Mouse (Mus musculus): ENCODE results near the gene Camta1. TPM values are rescaled to one million over a fixed set of nuclear protein-coding genes. Genes with fewer than 3 reads are reported as not detected.

Gene Camta1
- polyA plus RNA-seq, 1 experiment from 2014 or later: 66.4 TPM

DNA sequence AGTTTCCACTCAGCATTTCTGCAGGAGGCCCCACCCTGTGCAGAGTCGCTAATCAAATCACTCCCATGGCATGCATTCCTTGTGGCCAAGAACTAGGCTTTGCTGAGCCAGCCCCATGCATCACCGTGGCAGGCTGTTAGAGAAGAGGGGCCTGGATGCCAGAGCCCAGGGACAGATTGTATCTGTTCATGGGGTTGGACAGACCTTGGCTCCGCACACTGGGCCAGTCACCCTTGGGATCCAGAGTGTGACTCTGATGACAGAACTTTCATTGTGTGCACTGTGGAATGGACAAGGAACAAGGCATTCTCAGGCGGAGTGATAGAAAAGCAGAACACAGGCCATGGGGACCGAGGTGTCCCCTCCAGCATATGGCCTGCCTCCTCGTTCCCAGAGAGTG, 610.9 kb downstream of the Camta1 start:
- H3K27me3 ChIP-seq: 0 out of 2 replicates have a peak, but pooled peaks cover 4% of the 10 kb centered on the region
- H3K4me1 ChIP-seq: no peaks in the 10 kb centered on the region
- H3K4me2 ChIP-seq: no peak overlapping the region
- 83% methylated on average over 6 of the region's 6 CpGs for WGBS
- no peaks in the 10 kb centered on the region for H3K9me3 ChIP-seq
- no peaks in the 10 kb centered on the region for H3K36me3 ChIP-seq
- no peak overlapping the region for H3K9ac ChIP-seq
- H3K27ac ChIP-seq: no peak overlapping the region
- H3K4me3 ChIP-seq: no peak overlapping the region
- ATAC-seq (ENCODE audit: insufficient number of reproducible peaks, low FRiP score, low TSS enrichment, low read depth): no peak

DNA sequence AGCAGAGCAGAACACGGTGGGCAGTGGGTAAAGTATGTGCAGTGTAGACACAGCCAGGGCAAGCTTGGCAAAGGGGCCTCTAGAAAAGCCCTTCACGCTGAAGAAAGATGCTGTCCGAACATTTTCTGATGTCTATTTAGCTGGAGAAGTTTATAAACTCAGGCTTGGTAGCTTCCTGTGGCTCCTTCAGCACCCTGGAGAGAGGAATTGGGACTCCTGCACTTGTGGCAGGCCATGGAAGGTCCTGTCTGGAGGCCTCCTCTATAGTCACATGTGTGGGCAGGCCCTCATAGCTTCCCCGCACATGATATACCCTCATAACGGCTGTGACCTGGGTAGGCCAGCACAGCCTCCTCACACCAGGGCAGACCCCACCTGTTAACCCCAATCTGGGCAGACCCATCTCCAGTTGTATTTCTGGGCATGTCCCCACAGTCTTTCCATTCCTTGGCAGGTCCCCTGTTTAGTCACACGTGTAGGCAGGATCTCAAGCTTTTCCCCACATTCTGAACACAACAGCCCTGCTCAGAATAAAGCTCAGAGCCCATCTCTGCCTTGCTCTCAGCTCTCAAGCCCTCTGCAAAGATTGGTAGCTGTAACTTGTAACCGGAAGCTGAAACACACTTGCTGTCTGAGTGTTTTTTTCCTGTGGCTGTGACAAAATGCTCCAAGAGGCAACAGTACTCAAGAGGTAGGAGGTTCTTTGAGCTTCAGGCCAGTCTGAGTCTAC, 616.4 kb downstream of the Camta1 start:
- Histone ChIP-seq H3K9me3 (no peaks in the 10 kb centered on the region), H3K4me2 (no peak overlapping the region), H3K27me3 (peaks cover 20% of the 10 kb centered on the region; the same call in 1 of the 2 replicates), H3K4me1 (no peaks in the 10 kb centered on the region), H3K27ac (no peak overlapping the region), H3K36me3 (no peaks in the 10 kb centered on the region), H3K4me3 (no peak overlapping the region), H3K9ac (no peak overlapping the region)
- no peak for ATAC-seq (ENCODE audit: insufficient number of reproducible peaks, low FRiP score, low TSS enrichment, low read depth)
- 59% methylated on average over 7 of the region's 7 CpGs for WGBS

- ATAC-seq (ENCODE audit: insufficient number of reproducible peaks, low FRiP score, low TSS enrichment, low read depth): no peak
- WGBS: 63% methylated on average over 9 of the region's 9 CpGs
Observed at GRCm38 (mm10) chr4:151243445-151243844, 618.2 kb downstream of the Camta1 start.

GRCm38 (mm10) chr4:151242751-151243150, 618.9 kb downstream of the Camta1 start:
- H3K9me3 ChIP-seq: no peaks in the 10 kb centered on the region
- no peaks in the 10 kb centered on the region for H3K36me3 ChIP-seq
- H3K4me2 ChIP-seq: no peak overlapping the region
- no peak overlapping the region for H3K27ac ChIP-seq
- no peak overlapping the region for H3K4me3 ChIP-seq
- no peak for ATAC-seq (ENCODE audit: insufficient number of reproducible peaks, low FRiP score, low TSS enrichment, low read depth)
- H3K4me1 ChIP-seq: no peaks in the 10 kb centered on the region
- 14% methylated on average over 12 of the region's 12 CpGs for WGBS
- no peak overlapping the region for H3K9ac ChIP-seq
- peaks cover 20% of the 10 kb centered on the region; the same call in 1 of the 2 replicates for H3K27me3 ChIP-seq

More at GRCm38 (mm10) chr4:151243445-151243844, 618.2 kb downstream of the Camta1 start:
- no peaks in the 10 kb centered on the region for H3K4me1 ChIP-seq
- no peak overlapping the region for H3K27ac ChIP-seq
- no peaks in the 10 kb centered on the region for H3K36me3 ChIP-seq
- no peak overlapping the region for H3K4me2 ChIP-seq
- no peak overlapping the region for H3K9ac ChIP-seq
- H3K4me3 ChIP-seq: no peak overlapping the region
- H3K9me3 ChIP-seq: no peaks in the 10 kb centered on the region
- H3K27me3 ChIP-seq: peaks cover 20% of the 10 kb centered on the region; the same call in 1 of the 2 replicates

GRCm38 (mm10) chr4:151240465-151240864, 621.2 kb downstream of the Camta1 start:
- H3K27ac ChIP-seq: no peak overlapping the region
- ATAC-seq (ENCODE audit: insufficient number of reproducible peaks, low FRiP score, low TSS enrichment, low read depth): no peak
- H3K9ac ChIP-seq: no peak overlapping the region
- peaks cover 20% of the 10 kb centered on the region; the same call in 1 of the 2 replicates for H3K27me3 ChIP-seq
- no peak overlapping the region for H3K4me3 ChIP-seq
- no peak overlapping the region for H3K4me2 ChIP-seq
- no peaks in the 10 kb centered on the region for H3K4me1 ChIP-seq
- H3K36me3 ChIP-seq: no peaks in the 10 kb centered on the region
- no peaks in the 10 kb centered on the region for H3K9me3 ChIP-seq
- 81% methylated on average over 5 of the region's 5 CpGs for WGBS

DNA sequence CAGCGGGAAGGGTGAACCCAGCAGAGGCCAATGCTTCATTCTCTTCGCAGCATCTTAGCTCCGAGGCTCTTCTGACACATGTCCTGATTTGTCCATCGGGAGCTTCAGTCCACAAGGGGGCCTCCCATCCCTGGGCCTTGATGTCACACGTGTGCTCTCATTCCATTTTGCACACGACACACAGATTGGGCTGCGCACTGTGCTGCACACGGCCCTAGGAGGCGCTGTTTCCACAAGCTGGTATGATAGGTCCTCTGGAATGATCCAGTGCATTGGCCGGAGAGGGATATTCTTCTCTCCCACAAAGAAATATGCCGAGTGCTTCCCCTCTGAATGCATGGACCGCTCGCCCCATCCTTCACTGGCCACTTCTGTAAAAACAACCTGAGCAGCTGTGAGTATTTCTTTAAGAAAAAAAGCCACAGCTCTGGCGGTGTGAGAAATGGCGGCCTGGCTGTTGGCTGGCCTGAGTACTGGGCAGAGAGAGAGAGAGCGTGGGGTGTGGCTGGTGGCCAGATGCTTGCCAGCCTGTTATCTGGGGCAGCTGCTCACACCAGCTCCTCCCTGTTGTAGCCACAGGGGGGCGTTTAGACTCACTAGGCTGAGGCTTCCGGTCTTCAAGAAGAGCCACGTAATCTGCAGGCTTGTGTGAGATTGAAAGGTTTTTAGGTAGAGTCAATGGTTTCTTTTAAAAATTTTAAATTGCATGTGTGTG, 622.5 kb downstream of the Camta1 start:
- no peak overlapping the region for H3K4me2 ChIP-seq
- no peak overlapping the region for H3K27ac ChIP-seq
- WGBS: 76% methylated on average over 19 of the region's 19 CpGs
- H3K9me3 ChIP-seq: no peaks in the 10 kb centered on the region
- no peak overlapping the region for H3K4me3 ChIP-seq
- peaks cover 12% of the 10 kb centered on the region; the same call in 1 of the 2 replicates for H3K27me3 ChIP-seq
- H3K36me3 ChIP-seq: no peaks in the 10 kb centered on the region
- H3K4me1 ChIP-seq: no peaks in the 10 kb centered on the region
- ATAC-seq (ENCODE audit: insufficient number of reproducible peaks, low FRiP score, low TSS enrichment, low read depth): no peak
- no peak overlapping the region for H3K9ac ChIP-seq

- H3K36me3 ChIP-seq: no peaks in the 10 kb centered on the region
- no peak for ATAC-seq (ENCODE audit: insufficient number of reproducible peaks, low FRiP score, low TSS enrichment, low read depth)
- no peaks in the 10 kb centered on the region for H3K9me3 ChIP-seq
- H3K9ac ChIP-seq: no peak overlapping the region
- no peak overlapping the region for H3K27ac ChIP-seq
- no peak overlapping the region for H3K4me3 ChIP-seq
- WGBS: 62% methylated on average over 3 of the region's 3 CpGs
- H3K27me3 ChIP-seq: no peaks in the 10 kb centered on the region
- H3K4me2 ChIP-seq: no peak overlapping the region
- H3K4me1 ChIP-seq: no peaks in the 10 kb centered on the region
Observed at GRCm38 (mm10) chr4:151237501-151237900, 624.2 kb downstream of the Camta1 start.

- Histone ChIP-seq H3K27ac (no peak overlapping the region), H3K4me1 (no peaks in the 10 kb centered on the region), H3K4me3 (no peak overlapping the region), H3K9me3 (no peaks in the 10 kb centered on the region), H3K36me3 (no peaks in the 10 kb centered on the region), H3K4me2 (no peak overlapping the region), H3K9ac (no peak overlapping the region), H3K27me3 (no peaks in the 10 kb centered on the region)
- no peak for ATAC-seq (ENCODE audit: insufficient number of reproducible peaks, low FRiP score, low TSS enrichment, low read depth)
- WGBS: 77% methylated on average over 4 of the region's 4 CpGs
Observed at GRCm38 (mm10) chr4:151234981-151235380, 626.7 kb downstream of the Camta1 start.

DNA sequence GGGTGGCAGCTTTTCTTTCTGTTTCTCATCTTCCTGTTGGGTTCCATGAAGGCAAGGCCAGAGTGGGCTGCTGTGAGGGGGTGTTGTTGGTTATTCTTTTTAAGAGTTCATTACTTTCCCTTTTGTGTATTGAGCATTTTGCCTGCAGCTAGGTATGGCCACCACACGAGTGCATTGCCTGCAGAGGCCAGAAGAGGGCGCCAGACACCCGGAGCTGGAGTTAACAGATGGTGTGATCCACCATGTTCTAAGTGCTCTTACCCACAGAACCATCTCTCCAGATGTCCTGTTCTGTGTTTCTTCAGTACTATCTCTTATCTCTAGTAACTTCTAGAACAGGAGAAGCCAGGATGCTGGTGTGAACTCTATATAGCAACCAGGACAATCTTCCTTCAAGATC, 629.6 kb downstream of the Camta1 start:
- H3K4me1 ChIP-seq: no peaks in the 10 kb centered on the region
- no peak overlapping the region for H3K27ac ChIP-seq
- no peaks in the 10 kb centered on the region for H3K36me3 ChIP-seq
- WGBS: 81% methylated on average over 3 of the region's 3 CpGs
- no peak overlapping the region for H3K4me3 ChIP-seq
- H3K27me3 ChIP-seq: no peaks in the 10 kb centered on the region
- H3K9ac ChIP-seq: no peak overlapping the region
- H3K4me2 ChIP-seq: no peak overlapping the region
- no peaks in the 10 kb centered on the region for H3K9me3 ChIP-seq
- no peak for ATAC-seq (ENCODE audit: insufficient number of reproducible peaks, low FRiP score, low TSS enrichment, low read depth)

DNA sequence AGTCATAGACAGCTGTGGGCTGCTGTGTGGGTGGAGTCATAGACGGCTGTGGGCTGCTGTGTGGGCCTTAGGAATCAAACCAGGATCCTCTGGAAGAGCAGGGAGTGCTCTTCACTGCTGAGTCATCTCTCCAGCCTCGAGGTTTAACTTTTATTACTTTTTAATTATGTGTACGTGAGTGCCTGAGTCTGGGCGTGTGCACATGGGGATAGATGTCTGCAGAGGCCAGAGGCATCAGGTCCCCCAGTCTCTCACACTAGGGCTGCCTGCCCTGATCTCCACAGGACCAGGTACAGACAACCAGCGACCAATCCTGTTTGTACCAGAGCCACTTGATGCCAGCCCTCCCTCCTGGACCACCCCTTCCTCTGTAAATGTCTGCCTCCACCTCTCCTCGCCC, 632.6 kb downstream of the Camta1 start:
- no peak overlapping the region for H3K4me2 ChIP-seq
- WGBS: 28% methylated on average over 6 of the region's 6 CpGs
- H3K27me3 ChIP-seq: peaks cover 4% of the 10 kb centered on the region; the same call in 1 of the 2 replicates
- no peaks in the 10 kb centered on the region for H3K36me3 ChIP-seq
- no peak for ATAC-seq (ENCODE audit: insufficient number of reproducible peaks, low FRiP score, low TSS enrichment, low read depth)
- no peak overlapping the region for H3K9ac ChIP-seq
- H3K4me1 ChIP-seq: 0 out of 2 replicates have a peak, but pooled peaks cover 3% of the 10 kb centered on the region
- no peak overlapping the region for H3K27ac ChIP-seq
- no peaks in the 10 kb centered on the region for H3K9me3 ChIP-seq
- no peak overlapping the region for H3K4me3 ChIP-seq

DNA sequence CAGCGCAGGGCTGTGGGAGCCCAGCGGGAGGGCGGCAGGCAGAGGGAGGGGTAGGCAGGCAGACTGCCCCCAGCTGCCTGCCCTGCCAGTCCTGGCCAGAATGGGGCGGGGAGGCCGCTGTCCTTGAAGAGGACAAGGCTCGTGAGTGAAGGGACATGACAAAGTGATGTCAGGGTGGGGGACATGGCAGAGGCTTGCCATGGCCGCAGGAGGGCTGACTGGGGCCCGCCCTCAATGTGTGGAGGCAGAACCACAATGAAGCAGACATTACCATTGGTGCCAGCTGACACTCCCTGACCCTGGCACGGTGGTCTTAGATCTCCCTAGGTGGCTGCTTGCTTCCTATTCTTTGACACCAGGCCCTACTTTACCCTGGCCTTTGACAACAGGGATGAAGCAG, 635.2 kb downstream of the Camta1 start:
- no peak overlapping the region for H3K27ac ChIP-seq
- WGBS: 28% methylated on average over 9 of the region's 9 CpGs
- no peak overlapping the region for H3K9ac ChIP-seq
- peaks cover 8% of the 10 kb centered on the region; the same call in 1 of the 2 replicates for H3K27me3 ChIP-seq
- H3K36me3 ChIP-seq: no peaks in the 10 kb centered on the region
- H3K9me3 ChIP-seq: no peaks in the 10 kb centered on the region
- peaks cover 10% of the 10 kb centered on the region; the same call in 1 of the 2 replicates for H3K4me1 ChIP-seq
- no peak for ATAC-seq (ENCODE audit: insufficient number of reproducible peaks, low FRiP score, low TSS enrichment, low read depth)
- no peak overlapping the region for H3K4me2 ChIP-seq
- no peak overlapping the region for H3K4me3 ChIP-seq

DNA sequence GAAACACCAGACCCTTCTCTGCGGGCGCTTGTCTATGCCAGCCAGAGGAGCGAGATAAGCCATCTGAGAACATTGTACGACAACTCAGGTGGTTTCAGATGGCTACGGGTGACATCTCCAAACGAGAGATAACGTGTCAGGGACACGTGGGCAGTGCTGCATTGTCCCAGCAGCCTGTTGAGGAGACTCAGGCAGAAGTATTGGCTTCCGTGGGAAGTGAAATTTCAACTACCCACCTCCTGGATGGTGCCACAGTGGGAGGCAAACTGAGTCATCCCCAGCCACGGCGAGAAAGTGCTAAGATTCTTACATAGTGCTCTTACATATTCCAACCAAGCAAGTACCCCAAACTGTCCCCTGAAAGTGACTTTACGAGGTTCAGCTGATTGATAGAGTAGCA, 637.7 kb downstream of the Camta1 start:
- H3K9ac ChIP-seq: no peak overlapping the region
- no peak overlapping the region for H3K27ac ChIP-seq
- no peak overlapping the region for H3K4me3 ChIP-seq
- WGBS: 72% methylated on average over 12 of the region's 12 CpGs
- H3K36me3 ChIP-seq: no peaks in the 10 kb centered on the region
- peaks cover 10% of the 10 kb centered on the region; the same call in 1 of the 2 replicates for H3K4me1 ChIP-seq
- ATAC-seq (ENCODE audit: insufficient number of reproducible peaks, low FRiP score, low TSS enrichment, low read depth): no peak
- H3K4me2 ChIP-seq: no peak overlapping the region
- peaks cover 8% of the 10 kb centered on the region; the same call in 1 of the 2 replicates for H3K27me3 ChIP-seq
- no peaks in the 10 kb centered on the region for H3K9me3 ChIP-seq

All from limb, embryonic 15.5 days (tissue).